Mouse (Mus musculus) lung, adult 18-20 months (tissue): ENCODE data around the gene Erv3.

Source experiments
- DNase-seq, 2 experiments: peaks; one replicate each; pipeline ENCODE4 v3.0.0; 2022; ENCODE audit warnings: mixed read lengths in 2 of 2

The Erv3 gene

GRCm38 (mm10) chr2:131821708-131821990 is 37.9 kb downstream of the Erv3 start:
- no peak for DNase-seq

GRCm38 (mm10) chr2:131820932-131821707 is 38.4 kb downstream of the Erv3 start:
- peak; percentile 45 to 73 for DNase-seq

GRCm38 (mm10) chr2:131820088-131820675 is 39.4 kb downstream of the Erv3 start:
- peak; percentile 76 to 79 for DNase-seq

GRCm38 (mm10) chr2:131814327-131814726 is 45.2 kb downstream of the Erv3 start:
- no peak for DNase-seq

GRCm38 (mm10) chr2:131813437-131813836 is 46.1 kb downstream of the Erv3 start:
- no peak for DNase-seq

- peak in 1 of 2 experiments; percentile 42 for DNase-seq
These were observed 46.9 kb downstream of the Erv3 start for GRCm38 (mm10) chr2:131812480-131813137.

- DNase-seq: no peak
These were observed 47.9 kb downstream of the Erv3 start for GRCm38 (mm10) chr2:131811607-131812006.

- no peak for DNase-seq
These were observed 50.7 kb downstream of the Erv3 start for GRCm38 (mm10) chr2:131808856-131809255.

- DNase-seq: no peak
These were observed 51.9 kb downstream of the Erv3 start for GRCm38 (mm10) chr2:131807660-131808059.

- DNase-seq: no peak
These were observed 52.7 kb downstream of the Erv3 start for GRCm38 (mm10) chr2:131806863-131807262.

GRCm38 (mm10) chr2:131805306-131805705 is 54.2 kb downstream of the Erv3 start:
- no peak for DNase-seq

GRCm38 (mm10) chr2:131803801-131804200 is 55.7 kb downstream of the Erv3 start:
- DNase-seq: no peak
